Mouse (Mus musculus) adrenal gland, adult 8-10 months (tissue): ENCODE measurements around the gene Hspd1. TPM values are rescaled to one million over a fixed set of nuclear protein-coding genes. Genes with fewer than 3 reads are reported as not detected.
"Not testable (repeated sequence)": the region's sequence is repeated elsewhere in the genome, so short reads cannot be mapped to it uniquely, and the experiment has no call there.

Experiments
- DNase-seq: peaks from one replicate; pipeline ENCODE4 v3.0.0; 2022
- total RNA-seq, 4 experiments: library from RNA; stranded (reverse); gene quantifications; 2 replicates each; pipeline ENCODE4 v1.2.4; 2022

Gene Hspd1
- total RNA-seq, result 1,000 to 10,000 TPM in 2 of 4 experiments, 100 to 1,000 TPM in 2; 545 to 1,761 (median 966) TPM

DNA sequence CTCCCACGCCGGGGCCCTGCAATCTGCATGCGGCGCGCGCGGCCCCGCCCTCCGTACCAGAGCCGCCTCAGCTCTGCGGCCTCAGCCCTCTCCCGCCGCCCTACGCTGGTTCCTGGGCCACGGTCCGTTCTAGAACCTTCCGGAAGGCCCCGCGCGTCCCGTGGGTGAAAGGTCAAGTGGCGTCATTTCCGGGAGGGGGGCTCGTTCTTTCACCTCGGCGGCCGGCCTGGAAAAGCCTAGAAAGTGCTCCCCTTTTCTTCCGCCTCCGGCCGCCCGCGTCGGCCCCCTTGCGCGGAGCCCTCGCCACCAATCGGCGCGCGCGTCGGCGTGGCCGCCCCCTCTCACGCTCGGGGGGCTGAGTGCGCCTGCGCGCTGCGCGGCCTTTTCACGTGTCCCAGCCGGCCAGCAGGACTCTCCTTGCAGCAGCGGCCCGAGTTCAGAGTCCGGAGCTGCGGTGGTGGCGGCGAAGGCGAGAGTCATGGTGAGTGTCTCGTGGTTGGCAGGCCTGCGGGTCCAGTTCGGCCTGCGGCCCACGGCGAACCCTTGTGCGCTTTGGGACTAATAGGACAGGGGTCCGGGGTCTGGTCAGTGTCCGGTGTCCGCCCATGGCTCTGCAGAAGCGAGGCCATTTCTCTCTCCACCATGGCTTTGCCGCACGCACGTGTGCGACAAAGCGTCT, at the start of gene Hspd1, which contains the start of gene Hspe1:
Gene Hspd1 (minus strand): TSS at position 312 of the 679 bp plus-strand sequence.
Gene Hspe1 (plus strand): TSS at position 201 of the 679 bp plus-strand sequence.
- peak; percentile 98 for DNase-seq

DNA sequence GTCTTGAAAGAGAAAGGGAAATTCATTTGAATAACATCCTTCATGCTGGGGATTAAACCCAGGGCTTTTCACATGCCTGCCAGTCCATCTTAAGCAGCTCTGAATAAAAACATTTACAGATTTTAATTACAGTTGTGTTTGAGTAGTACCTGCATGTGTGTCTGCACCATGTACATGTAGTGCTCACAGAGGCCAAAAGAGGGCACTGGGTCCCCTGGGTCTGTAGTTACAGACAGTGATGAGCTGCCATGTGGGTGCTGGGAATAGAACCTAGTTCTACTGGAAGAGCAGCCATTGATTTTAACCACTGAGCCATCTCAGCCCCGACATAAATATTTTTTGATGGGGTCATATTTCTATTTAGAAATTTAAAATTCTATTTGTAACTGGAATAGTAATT, 47.8 kb upstream of the Hspd1 start:
- DNase-seq, result no peak

DNA sequence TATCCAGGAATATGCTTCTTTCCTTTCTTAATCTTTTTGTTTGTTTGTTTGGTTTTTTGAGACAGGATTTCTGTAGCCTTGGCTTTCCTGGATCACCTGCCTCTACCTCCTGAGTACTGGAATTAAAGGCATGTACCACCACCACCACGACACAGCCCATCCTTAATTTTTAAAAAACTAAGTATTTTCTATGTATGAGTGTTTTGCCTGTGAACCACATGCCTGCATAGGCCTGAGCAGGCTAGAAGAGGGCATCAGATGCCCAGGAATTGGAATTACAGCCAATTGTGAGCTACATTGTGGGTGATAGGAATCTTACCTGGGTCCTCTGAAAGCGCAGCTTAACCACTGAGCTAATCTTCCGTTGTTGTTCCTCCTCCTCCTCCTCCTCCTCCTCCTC, 46.3 kb upstream of the Hspd1 start:
- no peak for DNase-seq

DNA sequence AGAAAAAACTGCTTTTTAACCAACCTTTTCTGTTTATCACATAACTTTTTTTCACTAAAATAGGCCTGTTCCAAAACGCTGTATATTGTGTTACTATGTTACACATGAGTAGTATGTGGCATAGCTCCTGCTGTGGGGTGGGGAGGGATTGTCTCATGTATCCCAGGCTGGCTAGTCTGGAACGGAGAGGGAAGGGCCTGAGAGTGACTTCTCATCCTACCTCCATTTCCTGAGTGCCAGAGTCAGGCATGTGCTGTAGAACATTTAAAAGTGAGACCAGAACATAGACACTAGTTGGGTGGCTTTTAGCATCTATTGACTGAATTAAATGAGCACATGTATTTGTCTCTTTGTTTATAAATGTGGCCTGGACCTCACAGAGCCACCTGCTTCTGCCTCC, 45.1 kb upstream of the Hspd1 start:
- no peak for DNase-seq

DNA sequence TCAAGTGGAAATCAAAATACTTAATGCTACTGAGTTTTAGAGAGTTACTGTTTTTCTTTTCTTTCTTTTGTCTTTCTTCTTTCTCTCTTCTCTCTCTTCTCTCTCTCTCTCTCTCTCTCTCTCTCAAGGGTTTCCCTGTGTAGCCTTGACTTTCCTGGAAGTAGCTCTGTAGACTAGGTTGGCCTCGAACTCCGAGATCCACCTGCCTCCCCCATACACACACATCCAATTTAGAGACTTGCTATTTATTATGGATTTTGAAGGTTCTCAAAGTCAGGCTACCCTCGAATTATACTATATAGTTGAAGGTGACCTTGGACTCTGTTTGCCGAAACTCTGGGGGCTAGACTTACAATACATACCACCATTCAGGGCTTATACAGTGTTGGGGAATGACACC, 44.3 kb upstream of the Hspd1 start:
- no peak for DNase-seq

DNA sequence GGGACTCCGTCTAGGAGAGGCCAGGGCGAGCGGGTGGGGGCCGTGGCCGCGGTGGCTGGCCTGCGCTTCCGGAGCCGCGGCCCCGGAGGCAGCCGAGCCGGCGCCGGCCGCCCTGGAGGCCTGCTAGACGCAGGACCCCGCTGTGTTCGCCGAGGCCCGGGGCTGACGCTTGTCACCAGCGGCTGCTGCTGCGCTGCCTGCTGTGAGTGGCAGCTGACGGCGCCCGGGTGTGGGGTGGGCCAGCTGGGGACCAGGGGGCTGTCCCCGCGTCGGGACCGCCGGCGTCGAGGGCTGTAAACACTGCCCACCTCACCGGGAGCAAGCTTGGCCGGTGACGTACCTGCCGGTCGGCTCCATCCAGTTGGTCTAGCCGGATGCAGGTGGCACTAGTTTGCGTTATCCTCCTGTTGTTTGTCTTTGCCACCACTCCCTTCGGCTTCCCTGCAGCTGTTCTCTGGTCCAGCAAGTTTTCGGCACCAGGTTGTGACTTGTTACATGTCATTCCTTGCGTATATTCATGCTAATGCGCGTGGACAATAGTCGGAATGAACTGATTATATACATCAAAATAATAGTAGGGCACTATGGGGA, 43.5 kb upstream of the Hspd1 start:
- DNase-seq, result peak; percentile 43

DNA sequence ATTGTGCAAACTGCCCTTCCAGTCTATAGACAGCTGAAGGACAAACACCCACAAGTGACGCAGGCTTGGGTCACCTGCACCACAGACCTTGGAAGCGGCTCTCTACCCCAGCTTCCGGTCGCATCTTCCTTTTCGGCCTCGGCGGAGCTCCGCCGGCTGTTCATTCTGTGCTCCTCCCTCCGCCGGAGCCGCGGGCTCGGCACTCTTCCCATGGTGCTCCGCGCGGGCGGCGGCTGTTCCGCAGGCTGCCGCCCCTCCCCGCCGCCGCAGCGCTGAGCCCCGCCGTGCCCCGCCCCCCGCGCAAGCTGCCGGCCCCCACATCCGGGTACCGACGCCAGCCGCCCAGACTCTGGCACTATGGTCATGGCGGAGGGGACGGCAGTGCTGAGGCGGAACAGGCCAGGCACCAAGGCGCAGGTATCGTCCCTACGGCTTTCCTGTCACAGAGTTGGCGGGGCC, 42.9 kb upstream of the Hspd1 start, which contains the start of gene Mob4:
Gene Mob4 (plus strand): TSS at position 289 of the 459 bp plus-strand sequence.
- DNase-seq, result peak; percentile 90

DNA sequence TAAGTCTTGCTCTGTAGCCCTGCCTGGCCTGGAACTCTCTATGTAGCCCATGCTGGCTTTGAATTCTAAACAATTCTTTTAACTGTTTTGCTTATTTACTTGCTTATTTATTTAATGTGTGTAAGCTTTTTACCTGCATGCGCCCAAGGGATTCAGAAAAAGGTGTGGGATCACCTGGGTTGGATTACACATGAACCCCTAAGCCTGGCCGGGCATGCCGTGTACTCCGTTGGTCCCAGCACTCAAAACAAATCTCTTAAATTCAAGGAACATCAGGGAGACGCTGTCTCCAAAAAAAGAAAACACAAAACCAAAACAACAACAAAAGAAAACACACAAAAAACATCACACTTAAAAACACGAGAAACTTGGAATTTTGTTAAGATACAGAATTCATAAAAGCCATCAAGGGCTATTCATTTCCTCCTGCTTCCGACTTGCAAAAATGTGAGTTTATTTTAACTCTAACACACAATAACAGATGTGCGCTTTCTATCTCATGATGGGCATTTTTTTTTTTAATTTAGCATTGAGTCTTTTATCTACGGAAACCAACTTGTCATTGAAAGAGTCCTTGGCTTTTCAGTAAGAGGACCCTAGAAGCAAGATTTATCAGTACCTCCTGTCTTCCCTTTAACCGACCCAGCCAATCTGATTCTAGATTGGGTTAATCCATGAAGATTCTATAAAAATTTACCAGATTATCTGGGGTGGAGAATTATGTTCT, 42.3 kb upstream of the Hspd1 start:
- no peak for DNase-seq

DNA sequence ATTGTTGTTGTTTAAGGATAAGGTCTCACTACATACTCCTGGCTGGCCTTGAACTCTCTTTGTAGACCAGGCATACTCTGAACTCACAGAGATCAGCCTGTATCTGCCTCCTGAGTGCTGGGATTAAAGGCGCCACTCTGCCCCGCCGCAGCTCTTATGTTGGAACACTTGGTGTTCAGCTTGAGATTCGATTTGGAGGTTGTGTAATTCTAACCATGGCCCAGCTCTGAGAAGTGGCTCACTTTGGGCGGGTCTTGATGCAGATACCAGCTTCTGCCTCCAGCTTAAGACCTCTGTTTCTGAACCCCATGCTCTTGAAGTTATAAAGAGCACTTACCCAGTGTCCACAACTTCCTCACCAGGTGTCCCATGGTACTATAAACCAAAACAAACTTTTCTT, 41.7 kb upstream of the Hspd1 start:
- DNase-seq, result no peak

DNA sequence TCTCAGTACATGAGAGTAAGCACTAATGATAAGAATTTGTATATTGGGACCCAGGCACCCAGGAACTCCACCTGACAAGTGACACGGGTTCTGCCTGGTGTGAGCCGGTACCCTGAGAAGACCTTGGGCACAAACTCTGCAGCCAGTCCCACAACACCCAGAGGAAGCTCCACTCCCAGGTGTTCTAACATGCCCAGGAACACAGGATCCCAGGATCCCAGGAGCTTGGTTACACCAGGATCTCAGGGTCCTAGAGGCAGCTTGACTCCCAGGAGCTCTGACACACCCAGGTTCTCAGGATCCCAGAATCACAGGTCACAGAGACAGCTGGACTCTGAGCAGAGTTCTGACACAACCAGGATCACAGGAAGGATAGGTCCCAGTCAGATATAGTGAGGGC, 36.1 kb upstream of the Hspd1 start:
- DNase-seq, result not testable (repeated sequence)

DNA sequence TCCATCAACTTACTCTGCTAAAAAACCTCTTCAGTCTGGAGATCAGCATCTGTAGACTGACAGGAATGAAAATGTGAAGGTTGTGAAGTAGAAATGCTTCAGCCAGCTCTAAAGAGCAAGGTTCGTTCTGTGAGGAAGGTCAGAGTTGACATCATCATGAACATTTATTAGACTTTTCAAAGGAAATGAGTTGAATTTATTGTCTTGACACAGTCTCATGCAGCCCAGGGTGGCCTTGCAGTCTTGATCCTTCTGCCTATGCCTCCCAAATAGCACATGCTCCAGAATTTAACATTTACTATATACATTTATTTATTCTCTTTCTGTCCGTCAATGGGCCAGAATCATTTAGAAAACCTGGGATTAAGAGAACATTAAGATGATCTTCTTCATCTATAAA, 35.5 kb upstream of the Hspd1 start:
- peak; percentile 65 for DNase-seq

DNA sequence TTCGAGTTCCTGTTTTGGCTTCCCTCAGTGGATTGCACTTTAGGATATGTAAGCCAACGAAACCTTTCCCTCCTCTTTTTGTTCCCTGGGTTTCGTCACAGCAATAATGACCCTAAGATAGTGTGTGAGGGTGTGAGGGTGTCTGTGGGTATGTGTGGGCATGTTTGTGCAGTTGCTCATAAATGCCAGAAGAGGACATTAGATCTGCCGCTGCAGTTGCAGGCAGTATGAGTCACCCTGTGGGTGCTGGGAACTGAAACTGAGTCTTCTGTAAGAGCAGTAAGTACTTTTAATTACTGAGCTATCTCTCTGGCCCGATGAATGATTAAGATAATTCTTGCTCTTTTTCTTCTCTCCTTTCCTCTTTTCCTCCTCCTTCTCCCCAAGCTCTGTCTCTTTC, 35.0 kb upstream of the Hspd1 start:
- DNase-seq, result peak; percentile 37

DNA sequence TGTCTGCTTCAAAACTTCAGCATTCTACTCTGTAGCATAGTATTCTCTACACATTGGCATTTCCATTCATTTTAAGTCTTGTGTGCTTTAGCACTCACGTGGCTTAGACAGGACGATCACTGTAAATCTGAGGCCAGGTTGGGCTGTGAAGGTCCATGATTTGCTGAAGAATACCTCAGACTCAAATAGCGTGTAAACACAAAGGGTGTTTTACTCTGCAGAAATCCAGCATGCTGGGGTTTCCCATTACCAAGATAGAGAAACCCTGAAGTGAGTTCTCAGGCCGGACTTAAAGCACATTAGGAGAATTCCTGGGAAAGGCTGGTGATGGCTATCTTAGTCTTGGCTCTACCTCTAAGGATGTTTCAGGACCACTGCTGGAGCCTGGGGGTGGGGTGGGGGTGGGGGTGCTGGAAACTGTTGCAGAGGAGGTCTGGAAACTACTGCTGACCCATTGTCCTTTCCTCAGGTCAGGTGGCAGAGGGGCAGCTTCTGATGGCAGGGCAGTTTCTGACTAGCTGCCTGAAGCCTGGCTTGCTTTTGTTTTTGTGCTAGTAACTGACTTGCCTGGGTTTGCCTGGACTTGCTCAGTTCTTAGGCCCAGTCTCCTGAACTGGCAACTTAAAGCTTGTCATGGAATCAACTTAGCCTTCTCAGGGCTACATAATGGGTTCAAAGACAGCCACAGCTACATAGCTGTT, 21.2 kb upstream of the Hspd1 start:
- no peak for DNase-seq

DNA sequence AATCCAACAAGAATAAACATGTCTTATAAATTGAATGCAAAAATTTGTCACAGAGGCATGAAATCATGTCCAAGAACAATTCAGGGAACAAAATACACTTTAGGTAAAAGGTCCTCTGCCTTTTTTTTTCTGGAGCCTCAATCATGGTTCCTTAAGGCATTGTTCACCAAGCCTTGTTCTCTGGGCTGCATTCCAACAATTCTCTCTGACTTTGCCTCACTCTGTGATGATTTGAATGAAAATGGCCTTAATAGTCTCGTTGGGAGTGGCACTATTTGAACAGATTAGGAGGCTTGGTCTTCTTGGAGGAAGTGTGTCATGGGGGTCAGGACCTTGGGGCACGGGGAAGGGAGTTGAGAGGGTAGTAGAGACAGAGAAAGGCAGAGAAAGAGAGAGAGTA, 20.4 kb upstream of the Hspd1 start:
- DNase-seq, result no peak

DNA sequence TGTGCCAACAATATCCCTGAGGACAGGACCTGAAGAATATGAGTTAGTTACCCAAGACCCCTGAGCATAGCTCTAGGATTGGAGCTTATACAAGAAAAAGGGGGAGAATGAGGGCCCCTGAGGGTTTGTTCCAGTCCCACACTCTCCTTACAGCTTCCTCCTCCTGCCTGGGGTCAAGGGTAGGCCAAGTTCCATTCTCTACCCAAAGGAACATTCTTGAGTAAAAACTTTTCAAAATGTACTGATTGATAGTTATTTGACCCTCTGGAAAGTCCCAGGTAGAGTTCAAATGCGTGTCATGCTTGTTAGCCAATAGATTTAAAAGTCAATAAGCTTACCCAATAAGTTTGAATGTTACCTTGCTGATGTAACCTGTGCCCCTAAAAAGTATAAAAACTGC, 19.6 kb upstream of the Hspd1 start:
- DNase-seq, result no peak

DNA sequence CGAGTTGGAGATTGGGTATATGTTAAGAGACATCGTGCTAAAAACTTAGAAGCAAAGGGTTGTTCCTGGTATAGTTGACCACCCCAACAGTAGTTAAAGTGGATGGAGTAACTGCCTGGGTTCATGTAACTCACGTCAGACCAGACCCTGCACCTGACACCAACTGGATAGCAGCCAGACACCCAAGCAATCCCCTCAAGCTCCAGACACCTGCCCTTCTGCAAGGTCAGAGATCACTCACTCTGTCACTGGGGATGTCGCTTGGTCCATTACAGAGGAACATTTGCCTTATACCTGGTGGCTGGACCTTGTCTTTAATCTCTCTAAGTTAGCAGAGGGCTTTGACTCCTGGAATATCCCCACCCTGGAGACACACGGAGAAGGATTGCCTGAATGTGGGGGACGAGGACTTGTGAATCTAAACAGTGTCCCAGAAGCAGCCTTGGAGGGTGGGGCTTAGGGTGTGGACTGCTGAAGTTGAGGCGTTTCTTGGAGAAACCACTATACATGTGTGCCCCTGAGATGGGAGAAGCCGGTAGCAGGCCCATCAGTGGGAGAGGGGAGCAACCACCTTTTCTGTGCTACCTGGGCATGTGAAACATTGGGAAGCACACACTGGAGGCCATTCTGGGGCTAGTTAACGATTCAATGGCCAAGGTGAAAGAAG, 19.0 kb upstream of the Hspd1 start:
- no peak for DNase-seq

DNA sequence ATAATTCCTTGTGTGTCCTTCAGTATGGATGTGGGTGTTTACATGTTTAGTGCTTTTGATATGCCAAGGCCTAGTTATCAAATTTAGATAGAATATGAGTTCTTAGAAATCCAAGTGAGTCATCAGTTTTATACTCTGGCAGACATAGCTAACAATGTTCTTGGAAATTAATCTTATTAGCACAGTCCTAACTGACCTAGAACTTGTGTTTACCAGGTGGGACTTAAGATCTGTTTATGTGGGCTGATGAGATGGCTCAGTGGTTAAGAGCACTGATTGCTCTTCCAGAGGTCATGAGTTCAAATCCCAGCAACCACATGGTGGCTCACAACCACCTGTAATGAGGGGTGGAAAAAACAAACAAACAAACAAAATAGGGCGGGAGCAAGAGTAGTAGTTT, 4.4 kb upstream of the Hspd1 start:
- DNase-seq, result no peak

DNA sequence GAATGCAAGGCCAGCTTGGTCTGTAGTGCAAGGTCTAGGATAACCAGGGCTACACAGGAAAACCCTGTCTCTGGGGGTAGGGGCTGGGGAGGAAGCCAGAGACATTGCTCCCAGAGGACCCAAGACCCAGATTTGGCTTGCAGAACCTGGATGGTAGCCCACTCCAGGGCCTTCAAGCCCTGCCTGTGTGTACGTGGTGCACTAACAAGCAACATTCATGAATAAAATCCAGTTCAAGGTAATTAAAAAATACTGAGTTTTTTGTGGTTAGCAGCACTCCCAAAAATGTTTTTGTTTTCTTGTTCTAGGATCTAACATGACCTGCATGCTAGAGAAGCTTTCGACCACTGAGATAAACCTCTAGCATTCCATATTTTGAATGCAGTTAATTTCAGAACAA, 4.0 kb upstream of the Hspd1 start:
- no peak for DNase-seq

DNA sequence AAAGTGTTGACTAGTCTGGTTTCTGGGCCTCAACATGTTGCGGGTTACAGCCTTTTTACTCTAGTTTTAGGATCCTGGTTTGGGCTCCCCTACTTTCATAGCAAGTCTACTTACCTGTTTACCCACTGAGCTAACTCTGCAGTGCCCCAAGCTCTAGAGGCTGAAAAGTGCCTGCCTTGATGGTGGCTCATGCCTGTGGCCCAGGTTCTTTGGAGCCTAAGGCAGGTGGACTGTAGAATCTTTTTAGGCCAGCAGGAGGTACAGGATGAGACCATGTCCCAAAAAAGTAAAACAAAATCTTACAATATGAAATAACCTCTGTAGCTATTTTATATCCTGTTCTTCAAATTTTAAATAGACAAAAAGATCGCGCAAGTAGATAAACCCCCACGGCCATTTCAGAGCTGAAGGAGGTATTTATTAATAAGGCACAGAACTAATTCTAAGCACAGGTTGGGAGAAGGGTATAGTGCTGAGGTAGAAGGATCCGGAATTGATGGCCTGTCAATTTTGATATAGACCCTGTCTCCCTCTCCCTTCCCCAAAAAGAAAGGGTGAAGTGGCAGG, 1.5 kb upstream of the Hspd1 start:
- DNase-seq, result no peak

DNA sequence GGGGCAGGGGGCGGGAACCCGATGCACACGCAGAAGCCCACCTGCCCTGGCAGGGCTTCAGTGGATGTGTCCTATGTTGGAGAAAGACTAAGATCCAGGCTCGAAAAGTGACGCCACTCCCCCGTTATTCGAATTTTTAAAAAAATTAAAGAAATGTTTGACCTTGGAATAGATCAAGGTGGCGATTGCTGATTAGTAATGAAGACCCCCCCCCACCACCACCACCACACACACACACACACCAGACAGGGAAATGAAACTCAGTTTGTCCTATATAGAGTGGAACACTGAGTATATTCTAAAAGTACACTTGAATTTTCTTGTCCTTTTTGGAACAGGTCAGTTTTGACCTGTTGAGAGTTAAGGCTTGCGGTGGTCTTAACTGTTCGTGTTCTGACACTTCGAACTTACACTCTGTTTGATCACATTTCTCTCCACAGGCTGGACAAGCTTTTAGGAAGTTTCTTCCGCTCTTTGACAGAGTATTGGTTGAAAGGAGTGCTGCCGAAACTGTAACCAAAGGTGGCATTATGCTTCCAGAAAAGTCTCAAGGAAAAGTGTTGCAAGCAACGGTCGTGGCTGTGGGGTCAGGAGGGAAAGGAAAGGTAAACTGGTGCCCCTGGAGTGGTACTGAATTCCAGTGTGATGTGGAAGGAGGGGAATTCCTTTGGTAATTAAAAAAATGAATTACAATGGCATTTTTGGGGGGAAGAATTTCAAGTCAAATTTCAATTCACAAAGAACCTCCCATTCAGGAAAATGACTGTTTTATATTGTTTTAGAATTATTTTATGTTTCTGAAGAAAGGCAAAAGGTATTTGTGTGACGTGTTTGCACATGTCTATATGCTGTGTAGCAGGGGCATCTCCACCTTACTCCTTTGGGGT, 811 bp upstream of the Hspd1 start:
- DNase-seq, result no peak

DNA sequence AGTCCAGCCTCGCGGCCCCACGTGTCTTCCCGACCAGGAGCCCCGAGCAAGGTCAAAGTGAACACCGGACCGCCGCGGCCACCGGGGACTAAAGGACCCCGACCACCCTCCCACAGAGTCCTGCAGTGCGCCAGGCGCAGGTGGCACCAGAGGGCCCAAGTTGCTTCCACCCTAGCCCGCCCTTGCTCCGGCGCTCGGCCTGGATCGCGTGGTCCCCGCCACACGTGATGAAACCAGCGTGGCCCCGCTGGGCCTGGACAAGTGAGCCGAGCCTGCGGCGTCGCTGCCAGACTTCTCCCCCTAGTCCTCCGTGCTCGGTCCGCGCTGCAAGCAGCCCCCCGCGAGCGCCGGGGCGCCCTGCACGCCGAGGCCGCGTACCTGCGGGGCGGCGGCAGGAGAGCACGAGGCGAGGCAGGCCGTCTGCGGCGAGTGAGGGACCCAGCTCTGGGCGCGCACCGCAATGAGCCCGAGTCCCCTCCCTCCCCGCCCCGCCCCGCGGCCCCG, 590 bp downstream of the Hspd1 start:
- DNase-seq, result peak; percentile 65
